Comparison of ENCODE assay signal across 8 mouse cellular contexts in genomic region chr10:77417240-77418102, GRCm38 (mm10). TPM values are rescaled to one million over a fixed set of nuclear protein-coding genes. Genes with fewer than 3 reads are reported as not detected.
DNase-seq lines count a peak whose midpoint lies in the region; ATAC-seq and TF ChIP-seq lines count a peak whose summit lies in the region.

No protein-coding gene starts in this region.

- WGBS in spleen, adult 2 months, result 2% methylated on average over 59 of the region's 70 CpGs
- WGBS in hindbrain, embryonic 14.5 days, result under 1% methylated on average over 66 of the region's 70 CpGs
- WGBS in stomach, embryonic 14.5 days, result under 1% methylated on average over 63 of the region's 70 CpGs

- no peaks in the 10 kb centered on the region for H3K36me3 ChIP-seq in spleen, adult 2 months (ENCODE audit: control insufficient read depth, insufficient read depth, low read length)
- H3K36me3 ChIP-seq in erythroblast, embryonic 14.5 days (ENCODE audit: control insufficient read depth), result no peaks in the 10 kb centered on the region
- no peaks in the 10 kb centered on the region for H3K36me3 ChIP-seq in hindbrain, embryonic 14.5 days (replicated peaks; ENCODE audit: control insufficient read depth, insufficient read depth)
- no peaks in the 10 kb centered on the region for H3K36me3 ChIP-seq in stomach, embryonic 14.5 days (ENCODE audit: control insufficient read depth, insufficient read depth, low read length)

- H3K27ac ChIP-seq in spleen, adult 2 months (ENCODE audit: insufficient read depth, low read length), result no peak overlapping the region
- peak overlapping the region; percentile 86 for H3K27ac ChIP-seq in hindbrain, embryonic 14.5 days
- H3K27ac ChIP-seq in stomach, embryonic 14.5 days (ENCODE audit: low read length), result peak overlapping the region; percentile 45; the same call in 1 of the 2 replicates

- peaks cover 3% of the 10 kb centered on the region; the same call in 1 of the 2 replicates for H3K27me3 ChIP-seq in spleen, adult 2 months (ENCODE audit: control insufficient read depth, insufficient read depth, low read length)
- H3K27me3 ChIP-seq in erythroblast, embryonic 14.5 days (ENCODE audit: control insufficient read depth), result peaks cover 50% of the 10 kb centered on the region
- peaks cover 10% of the 10 kb centered on the region for H3K27me3 ChIP-seq in hindbrain, embryonic 14.5 days (ENCODE audit: control insufficient read depth, insufficient read depth, low read length)
- peaks cover 13% of the 10 kb centered on the region; the same call in 1 of the 2 replicates for H3K27me3 ChIP-seq in stomach, embryonic 14.5 days (ENCODE audit: control insufficient read depth, insufficient read depth, low read length)

- peak overlapping the region; percentile 83 for H3K9ac ChIP-seq in hindbrain, embryonic 14.5 days
- peak overlapping the region; percentile 47 for H3K9ac ChIP-seq in stomach, embryonic 14.5 days (replicated peaks; ENCODE audit: low read depth, low read length)

- H3K4me2 ChIP-seq in hindbrain, embryonic 14.5 days (replicated peaks), result peak overlapping the region; percentile 98
- peak overlapping the region; percentile 94 for H3K4me2 ChIP-seq in stomach, embryonic 14.5 days (replicated peaks; ENCODE audit: low read depth, low read length)

- peaks cover 8% of the 10 kb centered on the region for H3K4me1 ChIP-seq in spleen, adult 2 months (ENCODE audit: control insufficient read depth, insufficient read depth, insufficient read length)
- H3K4me1 ChIP-seq in erythroblast, embryonic 14.5 days (ENCODE audit: control insufficient read depth), result peaks cover 20% of the 10 kb centered on the region
- H3K4me1 ChIP-seq in hindbrain, embryonic 14.5 days (replicated peaks; ENCODE audit: control insufficient read depth, insufficient read depth, low read length), result peaks cover 16% of the 10 kb centered on the region; the same call in 1 of the 2 replicates
- H3K4me1 ChIP-seq in stomach, embryonic 14.5 days (ENCODE audit: control insufficient read depth, insufficient read depth, low read length), result peaks cover 11% of the 10 kb centered on the region; the same call in 1 of the 2 replicates

- TF ChIP-seq POLR2A in spleen, adult 2 months (IDR thresholded peaks at IDR 0.05; ENCODE audit: low read depth, low read length), result no peak

- no peaks in the 10 kb centered on the region for H3K9me3 ChIP-seq in erythroblast, embryonic 14.5 days (ENCODE audit: control insufficient read depth, low read length)
- no peaks in the 10 kb centered on the region for H3K9me3 ChIP-seq in hindbrain, embryonic 14.5 days (ENCODE audit: control insufficient read depth, low read length)
- no peaks in the 10 kb centered on the region; the same call in 1 of the 2 replicates for H3K9me3 ChIP-seq in stomach, embryonic 14.5 days (ENCODE audit: control insufficient read depth, low read depth, low read length)

- H3K4me3 ChIP-seq in spleen, adult 2 months (ENCODE audit: extremely low read depth, insufficient read depth, insufficient read length), result peak overlapping the region; percentile 63
- peak overlapping the region; percentile 67 for H3K4me3 ChIP-seq in erythroblast, embryonic 14.5 days (replicated peaks)
- peak overlapping the region; percentile 89 for H3K4me3 ChIP-seq in hindbrain, embryonic 14.5 days (replicated peaks; ENCODE audit: low read length)
- H3K4me3 ChIP-seq in stomach, embryonic 14.5 days (ENCODE audit: low read depth, low read length), result peak overlapping the region; percentile 74

- DNase-seq in spleen, adult 2 months (ENCODE audit: low read depth in 1 of 2, low spot score in 2 of 2), result peak in 1 of 2 experiments; percentile 5
- DNase-seq in spleen, postnatal 36 days (ENCODE audit: low spot score in 2 of 2), result no peak
- DNase-seq in brain, adult 2 months (ENCODE audit: low read depth, low spot score), result peak; percentile 55
- DNase-seq in hindbrain, embryonic 14.5 days (ENCODE audit: low spot score), result peak; percentile 34
- DNase-seq in lung, postnatal 36 days, result peak; percentile 12
- DNase-seq in left cerebral cortex, adult 11 months (ENCODE audit: low spot score), result no peak

- TF ChIP-seq CTCF in spleen, adult 2 months (IDR thresholded peaks at IDR 0.05; ENCODE audit: extremely low read depth, insufficient read depth, insufficient read length, insufficient replicate concordance), result no peak

- peak; percentile 78 for ATAC-seq in hindbrain, embryonic 14.5 days (ENCODE audit: low FRiP score)
- peak; percentile 74 for ATAC-seq in stomach, embryonic 14.5 days (ENCODE audit: insufficient number of reproducible peaks, insufficient read depth, low FRiP score, low read depth)

RNA-seq across cellular contexts. Expression of gene Adarb1, which starts 0.6 kb away (rescaled TPM):
- 2.2 and 2.7 TPM in 2 replicates for polyA plus RNA-seq in spleen, adult 2 months (2012; rRNA removed)
- polyA plus RNA-seq in erythroblast, embryonic 14.5 days (2012), result not detected in 2 replicates
- 20.6 and 20.7 TPM in 2 replicates for polyA plus RNA-seq in hindbrain, embryonic 14.5 days (2014; fragmentation: Nextera tagmentation; extraction: Ambion mirVana)
- 7.2 and 8.3 TPM in 2 replicates for polyA plus RNA-seq in stomach, embryonic 14.5 days (2014; fragmentation: Nextera tagmentation; extraction: Ambion mirVana)

Comparison
In these comparisons a context has a peak if more than half of its experiments do, and no peak if none do; other contexts are left out.
1. DNase-seq: peak in brain, adult 2 months (single experiment), hindbrain, embryonic 14.5 days (single experiment) and lung, postnatal 36 days (single experiment); none in spleen, postnatal 36 days (0 of 2) and left cerebral cortex, adult 11 months (single experiment).
2. Peak in every context shown above with its lines, with median percentiles within 50 percentile points of each other: H3K4me3 ChIP-seq.